Mouse (Mus musculus): Measurements from ENCODE around the gene Hspbp1. TPM values are rescaled to one million over a fixed set of nuclear protein-coding genes. Genes with fewer than 3 reads are reported as not detected.

Gene Hspbp1
- total RNA-seq, 2 experiments from 2014 or later: 36.1 to 36.7 TPM

- DNase-seq: no peak
These were observed 16.4 kb downstream of the Hspbp1 start for GRCm38 (mm10) chr7:4668506-4668905.

DNA sequence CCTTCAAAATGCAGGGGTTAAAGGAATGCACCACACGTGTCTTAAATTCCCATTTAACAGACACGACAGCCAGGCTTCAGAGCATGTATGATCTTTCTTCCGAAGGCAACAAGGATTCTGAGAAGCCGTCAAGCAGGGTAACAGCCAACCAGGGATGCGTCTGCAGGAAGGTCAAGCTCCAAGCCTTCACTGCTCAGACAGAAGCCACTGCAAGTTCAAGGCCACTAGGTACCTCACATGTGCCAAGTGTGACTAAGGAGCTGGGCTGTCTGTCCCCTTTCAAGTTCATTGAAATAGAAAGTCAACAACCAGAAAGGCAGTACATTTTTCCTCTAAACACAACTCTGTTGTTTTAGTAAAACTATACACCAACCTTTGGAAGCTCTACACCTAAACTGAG is 18.0 kb downstream of the Hspbp1 start:
- DNase-seq: peak; percentile 35

DNA sequence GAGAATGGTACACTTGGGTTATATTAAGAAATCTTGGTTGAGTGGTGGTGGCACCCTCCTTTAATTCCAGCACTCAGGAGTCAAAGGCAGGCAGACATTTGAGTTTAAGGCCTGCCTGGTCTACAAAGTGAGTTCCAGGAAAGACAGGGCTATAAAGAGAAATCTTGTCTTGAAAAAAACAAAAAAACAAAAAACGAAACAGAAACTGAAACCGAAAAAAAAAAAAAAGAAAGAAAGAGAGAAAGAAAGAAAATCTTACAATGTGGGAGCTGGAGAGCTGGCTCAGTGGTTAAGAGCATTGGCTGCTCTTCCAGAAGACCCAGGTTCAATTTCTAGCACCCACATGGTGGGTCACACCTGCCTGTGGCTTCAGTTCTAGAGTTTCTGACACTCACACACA is 21.1 kb downstream of the Hspbp1 start:
- DNase-seq: no peak

DNA sequence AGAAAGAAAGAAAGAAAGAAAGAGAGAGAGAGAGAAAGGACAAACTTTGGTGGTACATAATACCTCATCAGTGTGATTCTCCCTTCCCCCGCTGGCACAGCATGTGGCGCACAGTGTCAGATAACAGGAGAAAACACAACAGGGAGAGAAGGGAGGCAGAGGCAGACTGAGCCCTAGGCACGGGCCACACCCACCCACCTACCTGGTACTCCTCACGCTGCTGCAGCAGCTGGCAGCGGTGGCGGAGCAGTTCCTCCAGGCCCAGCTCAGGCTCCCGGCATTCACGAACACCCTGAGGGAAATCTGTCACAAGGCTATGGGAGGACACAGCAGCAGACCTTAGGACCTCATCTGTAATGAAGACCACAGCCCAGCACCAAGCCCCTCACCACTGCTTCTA is 21.7 kb downstream of the Hspbp1 start:
- DNase-seq: no peak

GRCm38 (mm10) chr7:4659911-4660443 is 24.9 kb downstream of the Hspbp1 start:
- no peak for DNase-seq

GRCm38 (mm10) chr7:4658912-4659551 is 25.8 kb downstream of the Hspbp1 start, which contains the start of gene Ppp6r1:
Gene Ppp6r1, minus strand, starts transcription at chr7:4659019.
- DNase-seq: peak; percentile 97

GRCm38 (mm10) chr7:4658128-4658907 is 26.6 kb downstream of the Hspbp1 start:
- DNase-seq: no peak

DNA sequence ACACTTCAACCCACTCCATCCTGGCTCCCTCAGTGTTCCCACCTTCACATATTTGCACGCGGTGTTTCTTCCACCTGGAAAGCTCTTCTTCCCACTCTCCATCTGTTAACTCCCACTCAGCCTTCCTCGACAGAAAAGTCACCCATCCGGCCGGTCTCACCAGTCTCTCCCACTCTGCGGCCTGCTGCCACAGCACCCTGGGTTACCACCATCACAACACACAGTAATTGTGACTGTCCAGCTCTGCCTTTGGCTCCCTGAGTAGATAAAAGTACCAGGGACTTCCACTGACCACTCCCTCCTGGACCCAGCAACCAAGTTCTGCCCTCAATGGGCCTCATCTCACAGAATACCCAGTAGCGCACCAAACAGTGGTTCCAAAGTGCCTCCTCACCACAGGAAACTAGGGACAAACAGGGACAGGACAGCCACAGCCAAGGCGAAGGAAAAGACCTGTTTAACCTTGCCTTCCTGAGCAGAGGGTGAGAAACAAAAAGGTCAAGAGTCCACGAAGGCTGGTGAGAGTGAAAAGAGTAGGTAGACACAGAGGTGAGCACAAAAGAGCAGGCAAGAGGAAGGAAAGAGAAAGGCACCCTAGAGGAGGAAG is 27.2 kb downstream of the Hspbp1 start:
- DNase-seq: peak; percentile 27

- no peak for DNase-seq
These were observed 28.1 kb downstream of the Hspbp1 start for GRCm38 (mm10) chr7:4656818-4657217.

DNA sequence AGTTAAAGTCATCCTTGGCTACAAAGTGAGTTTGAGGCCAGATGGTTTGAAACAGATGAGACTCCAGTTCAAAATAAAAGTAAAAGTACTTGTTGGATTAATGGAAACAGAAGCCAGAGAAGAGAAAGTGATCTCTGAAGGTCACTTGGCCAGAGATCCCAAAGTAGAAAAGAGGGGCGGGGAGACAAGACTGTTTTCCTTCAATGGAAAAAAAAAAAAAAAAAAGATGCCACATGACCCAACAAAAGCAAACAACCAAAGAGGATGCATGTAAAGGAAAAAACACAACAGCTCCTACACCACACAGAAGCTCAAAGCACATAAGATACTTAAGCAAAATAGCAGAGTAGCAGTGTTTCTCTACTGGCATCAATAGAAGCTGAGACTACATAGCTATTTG is 29.0 kb downstream of the Hspbp1 start:
- DNase-seq: no peak

- no peak for DNase-seq
These were observed 29.5 kb downstream of the Hspbp1 start for GRCm38 (mm10) chr7:4655393-4655792.

DNA sequence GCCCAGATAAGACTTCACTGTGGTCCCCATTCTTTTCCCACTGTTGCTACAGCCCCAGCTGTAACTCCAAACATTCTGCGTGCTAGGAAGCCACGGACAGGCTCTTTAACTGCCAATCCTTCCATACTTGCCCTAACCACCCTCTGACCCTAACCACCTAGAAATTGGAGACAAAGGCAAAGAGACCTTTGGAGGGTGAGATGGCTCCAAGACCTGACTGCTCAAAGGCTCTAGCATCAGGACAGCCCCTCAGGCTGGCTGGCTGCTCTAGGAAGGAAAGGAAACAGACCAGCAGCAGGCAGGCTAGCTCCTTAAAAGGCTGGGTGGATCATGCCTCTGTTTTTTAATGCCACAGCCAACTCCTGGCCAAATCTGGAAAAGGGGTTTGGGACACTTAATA is 30.6 kb downstream of the Hspbp1 start:
- DNase-seq: no peak

DNA sequence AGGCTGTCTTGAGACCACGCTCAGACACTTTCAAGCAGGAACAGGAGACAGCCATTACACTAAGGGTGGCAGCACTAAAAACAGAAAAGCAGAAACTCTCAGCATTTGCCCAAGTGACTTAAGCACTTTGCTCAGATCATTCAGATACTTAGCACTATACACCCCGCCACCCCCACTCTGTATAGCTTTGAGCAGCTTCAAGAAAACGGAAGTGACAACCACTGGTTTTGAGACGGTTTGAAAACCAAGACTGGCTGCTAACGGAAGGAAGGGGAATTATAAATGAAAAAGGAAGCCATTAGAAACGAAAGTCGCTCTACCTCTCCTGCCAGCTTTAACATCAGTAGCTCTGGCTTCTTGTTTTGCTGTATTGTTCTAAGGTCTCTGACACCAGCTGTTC is 31.1 kb downstream of the Hspbp1 start:
- DNase-seq: no peak

DNA sequence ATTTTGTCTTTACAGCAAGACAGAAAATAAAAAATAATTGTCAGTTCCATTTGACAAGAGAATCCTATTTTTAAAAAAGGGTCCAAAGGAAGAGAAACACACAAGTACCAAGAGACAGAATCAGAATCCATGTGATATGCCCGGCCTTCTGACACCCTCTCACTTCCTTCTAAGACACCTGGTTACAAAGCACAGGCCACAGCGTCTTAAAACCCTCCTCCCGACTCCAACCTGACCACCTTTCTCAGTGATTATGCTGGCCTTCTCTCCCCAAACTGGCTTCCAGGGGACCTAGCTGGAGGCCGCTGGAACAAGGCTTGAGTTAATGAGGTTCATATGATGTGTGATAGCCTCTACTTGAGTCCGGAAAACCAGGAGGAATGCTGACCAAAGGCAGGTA is 31.5 kb downstream of the Hspbp1 start:
- no peak for DNase-seq

DNA sequence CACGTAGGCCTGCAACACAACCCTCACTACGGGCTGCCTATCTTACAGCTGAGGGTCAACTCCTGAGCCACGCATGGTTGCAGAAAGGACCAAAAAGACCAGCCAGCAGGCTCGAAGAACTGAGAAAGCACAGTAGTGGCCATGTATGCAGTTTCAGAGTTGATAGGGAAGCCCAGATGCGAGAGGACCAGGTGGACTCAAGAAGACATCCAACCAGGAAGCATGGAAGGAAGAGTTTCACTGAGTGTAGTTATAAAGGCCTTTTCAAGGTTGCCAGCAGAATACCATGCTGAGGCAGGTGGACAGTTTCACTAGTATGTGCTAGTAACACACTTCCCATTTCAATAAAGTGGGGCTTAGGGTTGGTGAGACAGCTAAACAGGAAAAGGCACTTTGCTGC is 32.1 kb downstream of the Hspbp1 start:
- no peak for DNase-seq

DNA sequence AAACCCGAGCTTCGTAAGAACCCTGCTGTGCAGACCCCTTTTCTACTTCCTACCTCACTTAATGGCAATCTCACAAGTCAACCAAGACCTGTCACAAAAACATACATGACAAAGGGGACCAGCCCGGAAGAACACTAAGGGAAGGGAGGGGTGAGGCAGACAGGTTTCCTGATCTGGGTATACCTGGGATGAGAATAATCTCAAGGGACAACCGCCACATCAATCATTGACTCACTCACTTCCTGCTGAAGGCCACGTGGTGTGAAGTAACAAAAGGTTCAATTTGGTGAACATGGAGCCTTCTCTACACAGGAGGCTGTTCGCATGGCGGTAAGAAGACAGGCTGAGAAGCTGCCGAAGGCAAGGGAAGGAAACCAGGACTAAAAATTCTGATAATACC is 33.3 kb downstream of the Hspbp1 start:
- DNase-seq: no peak

DNA sequence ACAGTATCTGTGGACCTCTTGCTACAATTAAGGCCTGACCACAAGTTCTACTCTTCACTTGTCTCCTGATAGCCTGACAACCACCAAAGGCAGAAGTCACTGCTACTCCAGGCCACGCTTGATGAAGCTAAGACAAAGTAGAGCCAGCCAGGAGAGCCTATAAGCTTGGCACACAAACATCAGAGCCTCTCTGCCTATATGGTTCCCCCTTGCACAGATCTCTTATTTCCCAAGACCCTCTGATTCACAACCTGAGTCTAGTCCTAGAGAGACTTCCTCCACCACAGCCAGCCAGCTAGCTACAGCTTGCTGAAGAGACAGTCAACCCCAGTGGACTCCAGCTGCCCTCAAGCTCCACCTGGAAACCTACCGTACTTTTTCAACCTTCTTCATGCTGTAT is 36.9 kb downstream of the Hspbp1 start:
- no peak for DNase-seq

GRCm38 (mm10) chr7:4647291-4647690 is 37.6 kb downstream of the Hspbp1 start:
- peak; percentile 46 for DNase-seq

GRCm38 (mm10) chr7:4646806-4647205 is 38.1 kb downstream of the Hspbp1 start:
- DNase-seq: no peak

DNA sequence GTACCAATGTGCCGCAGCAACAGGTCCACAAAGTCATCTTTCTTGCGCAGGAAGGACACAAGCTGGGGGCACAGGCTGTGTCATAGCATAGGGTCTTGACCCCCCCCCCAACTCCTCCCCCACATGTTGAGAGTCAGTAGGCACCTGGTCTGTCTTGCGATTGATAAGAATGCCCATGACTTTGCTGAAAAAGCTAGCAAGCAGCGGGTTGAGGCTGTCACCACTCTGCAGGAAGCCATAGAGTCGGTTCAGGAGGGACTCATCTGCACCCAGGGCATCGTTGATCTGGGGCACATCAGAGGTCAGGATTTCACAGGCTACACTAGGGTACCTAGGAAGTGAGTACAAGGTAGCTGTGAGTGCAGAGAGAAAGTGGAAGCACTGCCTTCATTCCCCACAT is 41.6 kb downstream of the Hspbp1 start:
- no peak for DNase-seq

DNA sequence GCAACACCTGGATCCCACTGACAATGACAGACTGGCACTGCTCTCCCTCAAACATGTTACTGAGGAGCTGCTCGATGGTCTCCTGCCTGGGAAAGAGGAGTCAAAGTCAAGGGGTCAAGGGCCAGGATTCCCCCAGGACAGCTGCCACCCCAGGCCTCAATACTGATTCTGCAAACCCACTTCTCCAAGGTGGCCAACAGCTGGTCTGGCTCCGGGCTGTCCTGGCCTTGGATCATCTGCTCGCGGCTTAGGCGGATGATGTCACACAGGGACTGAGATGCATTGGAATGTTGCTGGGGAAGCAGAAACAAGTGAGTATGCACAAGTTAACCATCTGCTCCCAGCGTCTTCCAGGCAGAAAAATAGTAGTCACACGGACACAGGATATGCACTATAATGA is 42.9 kb downstream of the Hspbp1 start:
- no peak for DNase-seq

GRCm38 (mm10) chr7:4641155-4641554 is 43.7 kb downstream of the Hspbp1 start:
- DNase-seq: no peak

DNA sequence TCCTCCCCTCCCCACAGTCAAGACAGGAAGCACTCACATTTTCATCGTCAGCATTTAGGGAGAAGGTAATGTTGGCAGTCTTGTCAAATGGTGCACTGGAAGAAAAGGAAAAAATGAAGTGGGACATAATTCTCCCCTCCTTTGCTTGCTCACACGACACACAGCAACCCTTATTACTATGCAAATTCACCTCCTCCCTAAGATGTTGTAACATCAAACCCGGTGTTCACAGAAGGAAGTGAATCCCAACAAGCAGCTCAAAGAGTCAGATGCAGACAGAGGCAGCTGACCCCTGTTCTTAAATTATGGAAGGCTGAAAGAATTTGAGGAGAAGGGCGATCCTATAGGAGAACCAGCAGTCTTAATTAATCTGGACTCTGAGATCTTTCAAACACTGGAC is 48.7 kb downstream of the Hspbp1 start:
- no peak for DNase-seq

All from adrenal gland, postnatal 10 days (tissue).